Mouse (Mus musculus) liver, embryonic 16.5 days (tissue): Measurements from ENCODE around the gene Gm10277. TPM values are rescaled to one million over a fixed set of nuclear protein-coding genes. Genes with fewer than 3 reads are reported as not detected.

Experiments used
- ATAC-seq: fragments of 200-750 bp; cut with Nextera tagmentation; 2 replicates; pipeline ENCODE4 v1.8.0; 2017; ENCODE audit warnings: low read depth, mild to moderate bottlenecking, moderate number of reproducible peaks, moderate library complexity
- H3K27ac ChIP-seq: fragments of 300-500 bp; sonication (generic); 2 replicates; pipeline ENCODE4 v1.5.1; 2014; ENCODE audit warnings: mild to moderate bottlenecking, low read length
- H3K27me3 ChIP-seq: fragments of 300-500 bp; sonication (generic); 2 replicates; pipeline ENCODE4 v1.6.1; 2014; ENCODE audit warnings: low read depth, low read length, mixed read lengths; ENCODE audit not compliant: control insufficient read depth, insufficient read depth
- H3K36me3 ChIP-seq: fragments of 300-500 bp; sonication (generic); 2 replicates; pipeline ENCODE4 v1.6.1; 2014; ENCODE audit warnings: mild to moderate bottlenecking; ENCODE audit not compliant: control insufficient read depth, insufficient read depth
- H3K4me1 ChIP-seq: fragments of 300-500 bp; sonication (generic); 2 replicates; pipeline ENCODE4 v1.6.1; 2014; ENCODE audit warnings: low read depth, low read length, mixed read lengths; ENCODE audit not compliant: control insufficient read depth
- H3K4me2 ChIP-seq: fragments of 300-500 bp; sonication (generic); 2 replicates; pipeline ENCODE4 v1.6.1; 2014; ENCODE audit warnings: low read depth, low read length, mixed read lengths
- H3K4me3 ChIP-seq: fragments of 300-500 bp; sonication (generic); 2 replicates; pipeline ENCODE4 v1.5.1; 2014; ENCODE audit warnings: low read depth, mild to moderate bottlenecking, low read length
- H3K9ac ChIP-seq: fragments of 300-500 bp; sonication (generic); 2 replicates; pipeline ENCODE4 v1.6.1; 2014; ENCODE audit warnings: low read depth, low read length
- H3K9me3 ChIP-seq: fragments of 300-500 bp; sonication (generic); replicated peaks from 2 replicates; pipeline ENCODE4 v1.6.1; 2016; ENCODE audit warnings: low read length; ENCODE audit not compliant: control insufficient read depth
- WGBS: fragments of 180-500 bp; shearing (Covaris S2); extraction: QIAGEN DNeasy Blood & Tissue Kit; methylation state at CpG from one replicate; pipeline ENCODE4 v1.1.7; 2014; ENCODE audit not compliant: insufficient replicate concordance; 5-methylcytosine and 5-hydroxymethylcytosine counted together
- polyA plus RNA-seq: library from polyadenylated mRNA; unstranded; fragments of >200 nt; fragmentation: Nextera tagmentation; extraction: Ambion mirVana; gene quantifications from 2 replicates; pipeline ENCODE4 v1.2.1, GENCODE M21; 2015

Gm10277 gene
- polyA plus RNA-seq, 1 experiment from 2014 or later: 0.81 TPM

DNA sequence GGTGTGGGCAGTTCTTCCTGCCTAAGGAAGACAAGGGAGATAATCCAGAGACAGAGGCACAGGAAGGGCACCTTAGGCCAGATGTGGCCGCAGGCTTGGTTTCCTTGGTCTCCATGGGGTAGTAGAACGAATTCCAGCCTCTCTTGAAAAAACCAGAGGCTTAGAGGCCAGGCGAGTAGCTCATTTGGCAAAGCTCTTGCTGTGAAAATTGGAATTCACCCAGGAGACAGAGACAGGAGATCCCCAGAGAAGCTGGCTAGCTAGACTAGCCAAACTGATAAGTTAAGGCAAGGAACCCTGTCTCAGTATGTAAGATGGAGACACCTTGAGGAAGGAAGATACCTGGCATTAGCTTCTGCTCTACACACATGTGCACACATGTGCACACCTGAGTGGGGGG is 38.8 kb upstream of the Gm10277 start:
- H3K27ac ChIP-seq: no peak overlapping the region
- no peaks in the 10 kb centered on the region for H3K27me3 ChIP-seq
- 84% methylated on average over 3 of the region's 3 CpGs for WGBS
- peaks cover 29% of the 10 kb centered on the region for H3K36me3 ChIP-seq
- no peak overlapping the region for H3K4me3 ChIP-seq
- H3K4me2 ChIP-seq: no peak overlapping the region
- no peak overlapping the region for H3K9ac ChIP-seq
- H3K9me3 ChIP-seq: no peaks in the 10 kb centered on the region
- no peaks in the 10 kb centered on the region; the same call in 1 of the 2 replicates for H3K4me1 ChIP-seq
- ATAC-seq: no peak

GRCm38 (mm10) chr11:77825853-77826252 is 38.3 kb upstream of the Gm10277 start:
- no peak for ATAC-seq
- 17% methylated on average over 5 of the region's 5 CpGs for WGBS
- H3K4me1 ChIP-seq: no peaks in the 10 kb centered on the region; the same call in 1 of the 2 replicates
- no peak overlapping the region for H3K27ac ChIP-seq
- H3K36me3 ChIP-seq: peaks cover 32% of the 10 kb centered on the region
- no peaks in the 10 kb centered on the region for H3K9me3 ChIP-seq
- no peak overlapping the region for H3K4me2 ChIP-seq
- no peak overlapping the region for H3K9ac ChIP-seq
- H3K27me3 ChIP-seq: no peaks in the 10 kb centered on the region
- H3K4me3 ChIP-seq: no peak overlapping the region

DNA sequence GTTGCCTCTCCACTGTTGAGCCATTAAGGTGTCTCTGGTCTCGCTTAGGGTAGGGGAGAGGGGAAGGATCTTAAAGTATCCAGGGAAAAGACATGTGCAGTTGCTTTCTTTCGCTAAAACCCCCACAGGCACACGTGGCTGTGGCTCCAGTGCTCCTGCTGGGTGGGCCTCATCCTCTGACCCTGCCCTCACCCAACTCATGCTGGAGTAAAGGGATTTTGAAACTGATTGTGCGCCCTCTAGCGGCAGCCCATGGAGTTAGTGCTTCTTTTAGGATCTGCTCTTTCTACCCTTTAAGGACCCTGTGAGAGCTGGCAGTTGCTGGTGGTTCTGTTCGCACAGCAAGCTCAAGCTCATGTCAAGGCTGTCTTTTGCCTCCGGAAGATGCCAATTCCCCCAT is 35.2 kb upstream of the Gm10277 start:
- Histone ChIP-seq H3K27ac (no peak overlapping the region), H3K4me3 (no peak overlapping the region), H3K4me2 (no peak overlapping the region), H3K36me3 (peaks cover 40% of the 10 kb centered on the region), H3K9me3 (no peaks in the 10 kb centered on the region), H3K9ac (no peak overlapping the region), H3K27me3 (no peaks in the 10 kb centered on the region), H3K4me1 (no peaks in the 10 kb centered on the region; the same call in 1 of the 2 replicates)
- ATAC-seq: no peak
- WGBS: 27% methylated on average over 7 of the region's 7 CpGs

DNA sequence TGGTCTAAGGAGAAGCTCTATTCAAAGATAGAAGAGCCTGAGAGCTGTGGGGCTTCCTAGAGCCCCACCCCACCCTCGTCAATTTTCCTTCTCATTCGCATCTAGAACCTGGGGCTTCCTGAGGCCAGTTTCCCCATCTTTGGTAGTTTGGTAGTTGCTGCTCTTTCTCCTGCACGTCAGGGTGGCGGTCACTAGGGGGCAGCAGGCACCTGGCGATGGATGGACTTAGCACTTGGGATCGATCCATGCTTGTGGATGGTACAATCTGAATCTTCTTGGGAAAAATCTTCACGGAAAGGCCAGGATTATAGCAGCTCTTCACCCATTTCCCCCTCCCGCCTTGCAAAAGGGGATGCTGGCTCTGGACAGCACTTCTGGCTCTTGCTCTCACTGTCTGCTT is 34.1 kb upstream of the Gm10277 start:
- Histone ChIP-seq H3K4me3 (no peak overlapping the region), H3K27ac (no peak overlapping the region), H3K4me1 (no peaks in the 10 kb centered on the region; the same call in 1 of the 2 replicates), H3K4me2 (no peak overlapping the region), H3K36me3 (peaks cover 37% of the 10 kb centered on the region), H3K9ac (no peak overlapping the region), H3K9me3 (no peaks in the 10 kb centered on the region), H3K27me3 (no peaks in the 10 kb centered on the region)
- WGBS: 33% methylated on average over 8 of the region's 8 CpGs
- ATAC-seq: no peak

GRCm38 (mm10) chr11:77816003-77816402 is 28.5 kb upstream of the Gm10277 start:
- Histone ChIP-seq H3K4me2 (no peak overlapping the region), H3K9ac (no peak overlapping the region), H3K36me3 (peaks cover 18% of the 10 kb centered on the region), H3K9me3 (no peaks in the 10 kb centered on the region), H3K27ac (no peak overlapping the region), H3K4me3 (no peak overlapping the region), H3K27me3 (no peaks in the 10 kb centered on the region), H3K4me1 (no peaks in the 10 kb centered on the region)
- WGBS: 23% methylated on average over 3 of the region's 3 CpGs
- peak; percentile 49 for ATAC-seq

DNA sequence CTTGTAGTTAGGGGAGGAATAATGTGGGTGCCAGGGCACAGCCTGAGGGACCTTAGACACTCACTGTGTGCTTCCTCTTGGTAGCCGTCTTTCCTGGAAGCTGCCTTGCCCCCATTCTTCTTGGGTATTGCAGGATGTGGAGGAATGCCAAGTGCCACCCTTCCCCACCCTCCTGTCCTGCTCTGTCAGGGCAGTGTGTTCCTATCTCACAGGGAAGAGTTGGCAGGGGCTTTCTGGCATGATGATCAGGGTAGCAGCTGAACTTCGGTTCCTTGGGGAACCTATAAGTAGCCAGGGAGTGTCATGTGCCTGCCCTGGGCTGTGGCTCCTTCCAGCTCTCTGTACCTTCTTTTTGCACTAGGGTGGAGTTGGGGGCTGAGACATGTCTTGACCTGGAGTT is 26.4 kb upstream of the Gm10277 start:
- Histone ChIP-seq H3K4me3 (no peak overlapping the region), H3K27ac (no peak overlapping the region), H3K4me2 (no peak overlapping the region), H3K9ac (no peak overlapping the region), H3K36me3 (peaks cover 12% of the 10 kb centered on the region), H3K9me3 (no peaks in the 10 kb centered on the region), H3K4me1 (no peaks in the 10 kb centered on the region), H3K27me3 (no peaks in the 10 kb centered on the region)
- 69% methylated on average over 2 of the region's 2 CpGs for WGBS
- no peak for ATAC-seq

DNA sequence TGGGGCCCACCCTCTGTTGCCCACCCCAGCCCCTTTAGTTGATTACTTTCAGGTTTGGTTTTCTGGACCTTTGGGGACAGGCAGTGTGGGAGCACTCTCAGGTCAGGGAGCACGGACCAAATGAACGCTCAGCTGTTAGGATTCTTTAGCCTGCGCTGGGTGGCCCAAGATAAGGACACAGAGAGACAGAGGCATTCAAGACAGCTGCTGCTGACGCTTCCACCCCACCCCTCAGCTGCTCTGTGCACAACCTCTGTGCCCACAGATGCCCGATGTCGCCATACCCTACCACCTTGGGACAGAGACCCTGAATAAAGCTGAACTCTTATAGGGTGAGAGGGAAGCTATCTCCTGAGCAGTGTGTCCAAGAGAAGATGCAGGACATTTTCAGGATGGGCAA is 22.5 kb upstream of the Gm10277 start:
- no peak for ATAC-seq
- H3K4me1 ChIP-seq: peaks cover 3% of the 10 kb centered on the region; the same call in 1 of the 2 replicates
- no peak overlapping the region for H3K27ac ChIP-seq
- no peaks in the 10 kb centered on the region for H3K36me3 ChIP-seq
- H3K9me3 ChIP-seq: no peaks in the 10 kb centered on the region
- H3K4me3 ChIP-seq: no peak overlapping the region
- H3K27me3 ChIP-seq: no peaks in the 10 kb centered on the region
- no peak overlapping the region for H3K4me2 ChIP-seq
- no peak overlapping the region for H3K9ac ChIP-seq
- WGBS: 47% methylated on average over 6 of the region's 6 CpGs

GRCm38 (mm10) chr11:77809215-77809614 is 21.7 kb upstream of the Gm10277 start:
- Histone ChIP-seq H3K9me3 (no peaks in the 10 kb centered on the region), H3K36me3 (no peaks in the 10 kb centered on the region), H3K27me3 (no peaks in the 10 kb centered on the region), H3K4me1 (peaks cover 3% of the 10 kb centered on the region; the same call in 1 of the 2 replicates), H3K4me3 (no peak overlapping the region), H3K27ac (no peak overlapping the region), H3K9ac (no peak overlapping the region), H3K4me2 (no peak overlapping the region)
- ATAC-seq: no peak
- WGBS: 75% methylated on average over 4 of the region's 4 CpGs

DNA sequence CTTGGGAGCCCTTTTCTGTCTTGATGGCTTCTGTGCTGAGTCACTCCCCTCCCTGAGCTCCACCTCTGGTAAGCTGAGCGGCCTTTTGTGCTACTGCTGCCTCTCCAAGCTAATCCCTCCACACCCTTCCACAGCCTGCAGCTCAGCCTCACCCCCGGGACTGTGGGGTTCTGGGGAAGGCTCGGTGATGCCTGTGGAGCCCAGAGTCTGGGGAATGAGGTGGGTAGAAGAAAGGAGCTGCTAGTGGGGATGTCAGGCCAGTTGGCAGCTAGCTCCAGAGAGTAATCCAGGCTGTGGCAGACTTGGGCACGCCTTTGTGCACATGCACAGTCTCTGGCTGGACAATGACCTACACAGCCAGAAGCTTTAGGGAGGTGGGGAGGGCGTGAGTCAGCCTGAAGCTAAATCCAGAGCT is 20.5 kb upstream of the Gm10277 start:
- Histone ChIP-seq H3K4me1 (peaks cover 3% of the 10 kb centered on the region; the same call in 1 of the 2 replicates), H3K9ac (no peak overlapping the region), H3K27ac (no peak overlapping the region), H3K36me3 (no peaks in the 10 kb centered on the region), H3K4me2 (no peak overlapping the region), H3K9me3 (no peaks in the 10 kb centered on the region), H3K27me3 (no peaks in the 10 kb centered on the region), H3K4me3 (no peak overlapping the region)
- 61% methylated on average over 5 of the region's 5 CpGs for WGBS
- ATAC-seq: no peak
